Comparison of ENCODE assay signal across 24 mouse cellular contexts in the genomic region with DNA sequence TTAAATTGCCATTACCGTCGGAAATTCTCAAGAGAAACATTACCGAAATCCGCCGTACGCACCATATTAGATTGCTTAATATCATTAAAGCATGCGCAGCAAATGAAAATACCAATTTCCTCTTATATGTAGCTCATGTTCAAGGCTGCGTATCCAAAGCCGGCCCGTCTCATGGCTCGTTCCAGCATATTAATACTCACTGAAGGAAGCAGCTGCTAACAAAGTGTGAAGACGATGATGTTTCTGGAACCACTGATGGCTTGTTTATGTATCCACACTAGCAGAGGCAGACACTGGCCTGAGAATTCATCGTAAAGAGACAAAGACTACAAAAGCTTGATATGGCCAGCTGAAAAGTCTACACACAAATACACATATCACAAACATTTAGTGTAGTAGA.
DNase-seq lines count a peak whose midpoint lies in the region; ATAC-seq and TF ChIP-seq lines count a peak whose summit lies in the region.
"Had no signal": no experiment of that assay in that cellular context is flagged by ENCODE, and none has a peak within 500 bp of the region (broad histone marks: within the 10 kb centered on the region; RNA-seq: fewer than 3 reads in every experiment).

No protein-coding gene starts in this region.

- H3K9ac ChIP-seq in hindbrain, embryonic 14.5 days, result no peak overlapping the region
- H3K9ac ChIP-seq in hindbrain, embryonic 12.5 days, result no peak overlapping the region
- no peak overlapping the region for H3K9ac ChIP-seq in lung, embryonic 15.5 days
- no peak overlapping the region for H3K9ac ChIP-seq in embryonic facial prominence, embryonic 14.5 days (ENCODE audit: low read depth, low read length)
- H3K9ac ChIP-seq: forebrain, embryonic 15.5 days; heart, embryonic 12.5 days; kidney, embryonic 15.5 days; limb, embryonic 13.5 days; midbrain, embryonic 12.5 days had no signal

- no peak for TF ChIP-seq CTCF in lung, adult 2 months (IDR thresholded peaks at IDR 0.05; ENCODE audit: insufficient read depth, low read length)

- TF ChIP-seq POLR2A in lung, adult 2 months (IDR thresholded peaks at IDR 0.05; ENCODE audit: borderline replicate concordance, extremely low read depth, low read depth, low read length), result no peak

- no peaks in the 10 kb centered on the region for H3K9me3 ChIP-seq in hindbrain, embryonic 14.5 days (ENCODE audit: control insufficient read depth, low read length)
- no peaks in the 10 kb centered on the region for H3K9me3 ChIP-seq in hindbrain, embryonic 12.5 days (replicated peaks)
- H3K9me3 ChIP-seq in lung, embryonic 15.5 days, result no peaks in the 10 kb centered on the region
- H3K9me3 ChIP-seq in embryonic facial prominence, embryonic 14.5 days (ENCODE audit: control insufficient read depth, low read length), result no peaks in the 10 kb centered on the region
- H3K9me3 ChIP-seq: forebrain, embryonic 10.5 days; forebrain, embryonic 15.5 days; heart, embryonic 12.5 days; kidney, embryonic 15.5 days; limb, embryonic 13.5 days; midbrain, embryonic 12.5 days had no signal

- no peak for ATAC-seq in hindbrain, embryonic 14.5 days (ENCODE audit: low FRiP score)
- ATAC-seq in hindbrain, embryonic 12.5 days (ENCODE audit: low FRiP score), result no peak
- ATAC-seq in lung, embryonic 15.5 days (ENCODE audit: borderline replicate concordance, extremely low read depth, low FRiP score, low TSS enrichment), result peak; percentile 59; the same call in 1 of the 2 replicates
- ATAC-seq in embryonic facial prominence, embryonic 14.5 days (ENCODE audit: low read depth), result no peak
- ATAC-seq: forebrain, embryonic 15.5 days; Patski had no signal

- 65% methylated on average over 13 of the region's 13 CpGs for WGBS in hindbrain, embryonic 14.5 days
- WGBS in hindbrain, embryonic 12.5 days, result 79% methylated on average over 13 of the region's 13 CpGs
- WGBS in lung, embryonic 15.5 days, result 53% methylated on average over 13 of the region's 13 CpGs
- 72% methylated on average over 13 of the region's 13 CpGs for WGBS in lung, adult 2 months
- WGBS in embryonic facial prominence, embryonic 14.5 days, result 71% methylated on average over 13 of the region's 13 CpGs

- no peak overlapping the region; the same call in 1 of the 2 replicates for H3K4me2 ChIP-seq in hindbrain, embryonic 14.5 days (replicated peaks)
- no peak overlapping the region for H3K4me2 ChIP-seq in hindbrain, embryonic 12.5 days (replicated peaks)
- peak overlapping the region; percentile 27 for H3K4me2 ChIP-seq in lung, embryonic 15.5 days
- H3K4me2 ChIP-seq in embryonic facial prominence, embryonic 14.5 days (ENCODE audit: low read depth, low read length), result peak overlapping the region; percentile 6; the same call in 1 of the 2 replicates
- H3K4me2 ChIP-seq: forebrain, embryonic 15.5 days; heart, embryonic 12.5 days; kidney, embryonic 15.5 days; limb, embryonic 13.5 days; liver, embryonic 11.5 days; midbrain, embryonic 12.5 days had no signal

- H3K4me1 ChIP-seq in hindbrain, embryonic 14.5 days (replicated peaks; ENCODE audit: control insufficient read depth, insufficient read depth, low read length), result no peaks in the 10 kb centered on the region
- H3K4me1 ChIP-seq in hindbrain, embryonic 12.5 days, result no peaks in the 10 kb centered on the region
- no peaks in the 10 kb centered on the region for H3K4me1 ChIP-seq in lung, embryonic 15.5 days
- no peaks in the 10 kb centered on the region for H3K4me1 ChIP-seq in lung, adult 2 months (ENCODE audit: control insufficient read depth, insufficient read depth, low read length)
- no peaks in the 10 kb centered on the region for H3K4me1 ChIP-seq in embryonic facial prominence, embryonic 14.5 days (ENCODE audit: control insufficient read depth, insufficient read depth, low read length)
- H3K4me1 ChIP-seq: forebrain, embryonic 15.5 days; heart, embryonic 12.5 days; kidney, embryonic 15.5 days; limb, embryonic 13.5 days; midbrain, embryonic 12.5 days had no signal

- H3K36me3 ChIP-seq in hindbrain, embryonic 14.5 days (replicated peaks; ENCODE audit: control insufficient read depth, insufficient read depth), result no peaks in the 10 kb centered on the region
- H3K36me3 ChIP-seq in hindbrain, embryonic 12.5 days, result no peaks in the 10 kb centered on the region
- no peaks in the 10 kb centered on the region for H3K36me3 ChIP-seq in lung, embryonic 15.5 days
- no peaks in the 10 kb centered on the region for H3K36me3 ChIP-seq in embryonic facial prominence, embryonic 14.5 days (ENCODE audit: control insufficient read depth, insufficient read depth, low read length)
- H3K36me3 ChIP-seq: forebrain, embryonic 10.5 days; forebrain, embryonic 15.5 days; heart, embryonic 12.5 days; kidney, embryonic 15.5 days; limb, embryonic 13.5 days; midbrain, embryonic 12.5 days had no signal

- H3K27ac ChIP-seq in hindbrain, embryonic 14.5 days, result no peak overlapping the region
- no peak overlapping the region for H3K27ac ChIP-seq in hindbrain, embryonic 12.5 days
- H3K27ac ChIP-seq in lung, embryonic 15.5 days, result 0 out of 2 replicates have a peak overlapping the region, but pooled peaks have one; percentile 9
- H3K27ac ChIP-seq in embryonic facial prominence, embryonic 14.5 days (replicated peaks; ENCODE audit: low read depth, low read length), result no peak overlapping the region
- H3K27ac ChIP-seq: forebrain, embryonic 10.5 days; forebrain, embryonic 15.5 days; heart, adult 2 months; kidney, embryonic 15.5 days; left cerebral cortex, adult 2 months; limb, embryonic 13.5 days; midbrain, embryonic 12.5 days had no signal

- H3K27me3 ChIP-seq in hindbrain, embryonic 14.5 days (ENCODE audit: control insufficient read depth, insufficient read depth, low read length), result no peaks in the 10 kb centered on the region
- no peaks in the 10 kb centered on the region for H3K27me3 ChIP-seq in hindbrain, embryonic 12.5 days
- no peaks in the 10 kb centered on the region for H3K27me3 ChIP-seq in lung, embryonic 15.5 days
- no peaks in the 10 kb centered on the region for H3K27me3 ChIP-seq in embryonic facial prominence, embryonic 14.5 days (replicated peaks; ENCODE audit: control insufficient read depth, insufficient read depth, low read length)
- H3K27me3 ChIP-seq: forebrain, embryonic 15.5 days; heart, embryonic 12.5 days; kidney, embryonic 15.5 days; limb, embryonic 13.5 days; midbrain, embryonic 12.5 days had no signal

- peak; percentile 35 for DNase-seq in hindbrain, embryonic 14.5 days (ENCODE audit: low spot score)
- no peak for DNase-seq in lung, adult 2 months
- DNase-seq in embryonic facial prominence, embryonic 14.5 days (ENCODE audit: low spot score), result peak; percentile 43
- DNase-seq in retina, embryonic 14.5 days (ENCODE audit: low spot score), result peak; percentile 66
- no peak for DNase-seq in layer of hippocampus, adult 9-11 months
- DNase-seq: adrenal gland, postnatal 10 days; cerebellum, adult 18-20 months; cerebellum, postnatal 10 days; heart, adult 2 months; heart, postnatal 4 days; kidney, adult 18-20 months; kidney, postnatal 25 days; lung, postnatal 36 days had no signal

- H3K4me3 ChIP-seq in hindbrain, embryonic 14.5 days (replicated peaks; ENCODE audit: low read length), result no peak overlapping the region
- no peak overlapping the region for H3K4me3 ChIP-seq in hindbrain, embryonic 12.5 days
- H3K4me3 ChIP-seq in lung, embryonic 15.5 days, result no peak overlapping the region
- no peak overlapping the region for H3K4me3 ChIP-seq in lung, adult 2 months (replicated peaks; ENCODE audit: extremely low read depth, low read depth, low read length)
- H3K4me3 ChIP-seq in embryonic facial prominence, embryonic 14.5 days (ENCODE audit: low read depth, low read length), result no peak overlapping the region
- H3K4me3 ChIP-seq: forebrain, embryonic 10.5 days; forebrain, embryonic 15.5 days; heart, adult 2 months; heart, embryonic 12.5 days; kidney, embryonic 15.5 days; left cerebral cortex, adult 2 months; limb, embryonic 13.5 days; midbrain, embryonic 12.5 days had no signal

Comparison
In these comparisons a context has a peak if more than half of its experiments do, and no peak if none do; other contexts are left out.
1. DNase-seq: peak in hindbrain, embryonic 14.5 days (single experiment), embryonic facial prominence, embryonic 14.5 days (single experiment) and retina, embryonic 14.5 days (single experiment); none in lung, adult 2 months (single experiment) and layer of hippocampus, adult 9-11 months (single experiment).
2. H3K4me2 ChIP-seq: peak in lung, embryonic 15.5 days (single experiment) and embryonic facial prominence, embryonic 14.5 days (single experiment); none in hindbrain, embryonic 14.5 days (single experiment) and hindbrain, embryonic 12.5 days (single experiment).